Mouse (Mus musculus) liver, adult (tissue): ENCODE results near the gene Gm10310.
"Not testable (repeated sequence)": the region's sequence is repeated elsewhere in the genome, so short reads cannot be mapped to it uniquely, and the experiment has no call there.

Experiments used
- GATA4 ChIP-seq: IDR thresholded peaks from 2 replicates; pipeline ENCODE4 v1.6.1; 2014; ENCODE audit warnings: mild to moderate bottlenecking, low read length; ENCODE audit not compliant: insufficient replicate concordance

Gm10310 gene

DNA sequence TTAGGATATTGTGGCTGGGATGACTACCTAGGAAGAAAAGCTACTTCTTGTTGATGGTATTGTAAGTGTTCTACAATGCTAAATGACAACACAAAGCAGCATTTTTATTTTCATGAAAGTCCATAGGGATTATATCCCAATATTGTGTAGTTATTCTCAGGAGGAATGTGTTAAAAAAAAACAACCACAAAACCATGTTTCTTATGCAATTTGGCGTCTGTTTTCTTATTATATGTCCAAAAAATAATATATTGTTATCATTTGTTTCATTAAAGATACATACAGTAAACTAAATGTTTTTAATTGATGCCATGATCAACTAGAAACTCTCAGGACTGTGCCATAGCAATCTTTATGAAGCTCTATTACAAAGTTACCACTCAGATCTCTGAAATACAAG lies at the start of gene Gm10310:
Gene Gm10310, minus strand, starts transcription at position 101 of the 400 bp plus-strand sequence.
- not testable (repeated sequence) for TF ChIP-seq GATA4

GRCm38 (mm10) chr10:130030048-130030447 lies 45.2 kb upstream of the Gm10310 start, which contains the start of gene Olfr821:
Gene Olfr821, plus strand, starts transcription at chr10:130030348.
- TF ChIP-seq GATA4 = no peak

- TF ChIP-seq GATA4 = no peak
Observed at GRCm38 (mm10) chr10:130012321-130012720, 27.5 kb upstream of the Gm10310 start, which contains the start of gene Olfr820. Gene Olfr820, plus strand, starts transcription at chr10:130012621.

- TF ChIP-seq GATA4 = not testable (repeated sequence)
Observed at GRCm38 (mm10) chr10:129976040-129976439, 8.8 kb downstream of the Gm10310 start, which contains the start of gene Olfr247. Gene Olfr247, minus strand, starts transcription at chr10:129976140.

DNA sequence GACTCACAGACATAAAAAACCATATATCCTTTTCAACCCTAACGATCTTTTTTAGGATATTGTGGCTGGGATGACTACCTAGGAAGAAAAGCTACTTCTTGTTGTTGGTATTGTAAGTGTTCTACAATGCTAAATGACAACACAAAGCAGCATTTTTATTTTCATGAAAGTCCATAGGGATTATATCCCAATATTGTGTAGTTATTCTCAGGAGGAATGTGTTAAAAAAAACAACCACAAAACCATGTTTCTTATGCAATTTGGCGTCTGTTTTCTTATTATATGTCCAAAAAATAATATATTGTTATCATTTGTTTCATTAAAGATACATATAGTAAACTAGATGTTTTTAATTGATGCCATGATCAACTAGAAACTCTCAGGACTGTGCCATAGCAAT lies 17.7 kb downstream of the Gm10310 start, which contains the start of gene Olfr819:
Gene Olfr819, minus strand, starts transcription at position 101 of the 400 bp plus-strand sequence.
- TF ChIP-seq GATA4 = not testable (repeated sequence)

DNA sequence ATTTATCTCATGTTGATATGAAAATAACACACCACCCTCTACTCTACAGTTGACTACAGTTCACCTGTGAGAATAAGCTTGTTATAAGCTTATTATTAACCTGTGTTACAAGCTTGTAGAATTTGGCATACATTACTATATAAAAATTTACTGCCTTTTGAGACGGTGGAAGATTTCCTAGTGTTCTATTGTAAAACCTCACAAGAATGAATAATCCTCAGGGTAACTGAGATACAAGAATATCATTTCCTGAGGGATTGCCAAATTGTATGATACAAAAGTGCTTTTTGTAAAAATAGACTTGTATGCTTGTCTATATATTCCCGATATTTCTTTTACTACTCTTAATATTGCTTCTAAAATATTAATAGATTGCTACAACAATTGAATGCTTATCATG lies 35.9 kb downstream of the Gm10310 start, which contains the start of gene Olfr818:
Gene Olfr818, minus strand, starts transcription at position 101 of the 400 bp plus-strand sequence.
- TF ChIP-seq GATA4 = no peak
